Mouse (Mus musculus): ENCODE measurements at regions not wholly inside any gene's neighbourhood (a gene's known extent, or its start where the extent isn't known, plus 50 kb on each side); places are given as distances from the start of the nearest gene placed in this dataset.

DNA sequence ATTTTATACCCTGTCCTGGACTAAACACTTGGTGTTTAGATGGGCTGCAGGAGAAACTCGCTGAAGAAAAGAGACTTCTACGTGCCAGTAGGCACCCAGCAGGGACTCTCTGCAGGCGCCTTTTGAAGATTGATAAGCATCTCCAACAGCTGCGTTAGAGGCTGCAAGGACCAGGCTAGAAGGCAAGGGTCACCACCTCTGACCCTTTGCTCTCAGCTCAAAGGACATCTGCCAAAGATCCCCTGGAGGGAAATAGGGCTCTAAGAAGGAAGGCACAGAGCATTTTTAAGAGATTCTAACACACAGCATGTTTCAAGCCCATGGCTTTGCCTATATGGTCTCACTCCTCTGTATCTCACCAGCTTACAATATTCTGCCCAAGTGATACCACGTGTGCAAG lies 139.7 kb upstream of the Gpc5 start:
- TF ChIP-seq CTCF (IDR thresholded peaks at IDR 0.05; ENCODE audit: low read depth), result no peak
- H3K4me3 ChIP-seq (ENCODE audit: low read depth, low read length), result no peak overlapping the region
- no peaks in the 10 kb centered on the region for H3K9me3 ChIP-seq (ENCODE audit: low read depth, low read length)
- H3K9ac ChIP-seq, result no peak overlapping the region
- H3K4me2 ChIP-seq, result no peak overlapping the region
- no peaks in the 10 kb centered on the region for H3K27me3 ChIP-seq (ENCODE audit: insufficient read depth, low read length)
- WGBS, result 14% methylated on average over 5 of the region's 5 CpGs
- DNase-seq, result no peak
- H3K4me1 ChIP-seq (ENCODE audit: insufficient read depth), result peaks cover 6% of the 10 kb centered on the region
- H3K36me3 ChIP-seq (ENCODE audit: insufficient read depth), result no peaks in the 10 kb centered on the region
- H3K27ac ChIP-seq (ENCODE audit: low read depth), result no peak overlapping the region
- ATAC-seq (ENCODE audit: insufficient read depth), result no peak

- DNase-seq, result peak; percentile 27
- H3K4me2 ChIP-seq, result no peak overlapping the region
- H3K27ac ChIP-seq (ENCODE audit: low read depth), result no peak overlapping the region
- H3K9me3 ChIP-seq (ENCODE audit: low read depth, low read length), result no peaks in the 10 kb centered on the region
- H3K4me1 ChIP-seq (ENCODE audit: insufficient read depth), result peaks cover 6% of the 10 kb centered on the region
- no peaks in the 10 kb centered on the region for H3K27me3 ChIP-seq (ENCODE audit: insufficient read depth, low read length)
- TF ChIP-seq CTCF (IDR thresholded peaks at IDR 0.05; ENCODE audit: low read depth), result no peak
- no peaks in the 10 kb centered on the region for H3K36me3 ChIP-seq (ENCODE audit: insufficient read depth)
- no peak overlapping the region for H3K4me3 ChIP-seq (ENCODE audit: low read depth, low read length)
- WGBS, result 34% methylated on average over 4 of the region's 4 CpGs
- ATAC-seq (ENCODE audit: insufficient read depth), result no peak
- H3K9ac ChIP-seq, result no peak overlapping the region
These were observed 138.8 kb upstream of the Gpc5 start for GRCm38 (mm10) chr14:114953070-114953665.

- Histone ChIP-seq H3K4me1 (ENCODE audit: insufficient read depth) (peaks cover 6% of the 10 kb centered on the region), H3K9ac (no peak overlapping the region), H3K36me3 (ENCODE audit: insufficient read depth) (no peaks in the 10 kb centered on the region), H3K27ac (ENCODE audit: low read depth) (no peak overlapping the region), H3K4me3 (ENCODE audit: low read depth, low read length) (no peak overlapping the region), H3K9me3 (ENCODE audit: low read depth, low read length) (no peaks in the 10 kb centered on the region), H3K4me2 (no peak overlapping the region), H3K27me3 (ENCODE audit: insufficient read depth, low read length) (no peaks in the 10 kb centered on the region)
- DNase-seq, result no peak
- TF ChIP-seq CTCF (IDR thresholded peaks at IDR 0.05; ENCODE audit: low read depth), result no peak
- ATAC-seq (ENCODE audit: insufficient read depth), result no peak
- WGBS, result 68% methylated on average over 4 of the region's 4 CpGs
These were observed 137.7 kb upstream of the Gpc5 start for GRCm38 (mm10) chr14:114954287-114954686.

GRCm38 (mm10) chr14:114955572-114955971 lies 136.4 kb upstream of the Gpc5 start:
- 34% methylated on average over 2 of the region's 2 CpGs for WGBS
- H3K27me3 ChIP-seq (ENCODE audit: insufficient read depth, low read length), result no peaks in the 10 kb centered on the region
- H3K4me1 ChIP-seq (ENCODE audit: insufficient read depth), result peaks cover 6% of the 10 kb centered on the region
- no peak overlapping the region for H3K27ac ChIP-seq (ENCODE audit: low read depth)
- H3K4me3 ChIP-seq (ENCODE audit: low read depth, low read length), result no peak overlapping the region
- no peak overlapping the region for H3K9ac ChIP-seq
- H3K36me3 ChIP-seq (ENCODE audit: insufficient read depth), result no peaks in the 10 kb centered on the region
- DNase-seq, result peak; percentile 15
- ATAC-seq (ENCODE audit: insufficient read depth), result no peak
- no peak for TF ChIP-seq CTCF (IDR thresholded peaks at IDR 0.05; ENCODE audit: low read depth)
- no peaks in the 10 kb centered on the region for H3K9me3 ChIP-seq (ENCODE audit: low read depth, low read length)
- H3K4me2 ChIP-seq, result no peak overlapping the region

DNA sequence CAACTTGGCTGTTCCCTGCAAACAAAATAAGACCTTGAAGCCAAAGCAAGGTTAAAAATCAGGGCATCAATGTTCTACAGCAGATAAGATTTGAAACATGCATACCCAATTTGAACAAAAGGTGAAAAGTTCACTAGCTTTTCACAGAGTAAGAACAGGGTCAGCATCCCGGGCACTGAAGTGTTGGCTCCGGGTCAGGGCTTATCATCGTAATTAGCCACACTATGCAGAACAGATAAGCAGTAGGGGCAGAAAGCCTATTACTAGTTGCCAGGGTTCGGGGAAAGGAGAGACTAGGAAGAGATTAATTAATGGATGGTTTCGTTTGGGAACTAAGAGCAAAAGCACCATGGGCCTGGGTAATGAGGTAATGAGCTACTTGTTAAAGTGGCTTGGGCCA lies 131.7 kb upstream of the Gpc5 start:
- Histone ChIP-seq H3K27me3 (ENCODE audit: insufficient read depth, low read length) (no peaks in the 10 kb centered on the region), H3K9me3 (ENCODE audit: low read depth, low read length) (no peaks in the 10 kb centered on the region), H3K27ac (ENCODE audit: low read depth) (no peak overlapping the region), H3K36me3 (ENCODE audit: insufficient read depth) (no peaks in the 10 kb centered on the region), H3K9ac (no peak overlapping the region), H3K4me3 (ENCODE audit: low read depth, low read length) (no peak overlapping the region), H3K4me2 (no peak overlapping the region), H3K4me1 (ENCODE audit: insufficient read depth) (no peaks in the 10 kb centered on the region)
- no peak for TF ChIP-seq CTCF (IDR thresholded peaks at IDR 0.05; ENCODE audit: low read depth)
- DNase-seq (no peak), ATAC-seq (ENCODE audit: insufficient read depth) (no peak)
- WGBS, result 14% methylated on average over 5 of the region's 5 CpGs

DNA sequence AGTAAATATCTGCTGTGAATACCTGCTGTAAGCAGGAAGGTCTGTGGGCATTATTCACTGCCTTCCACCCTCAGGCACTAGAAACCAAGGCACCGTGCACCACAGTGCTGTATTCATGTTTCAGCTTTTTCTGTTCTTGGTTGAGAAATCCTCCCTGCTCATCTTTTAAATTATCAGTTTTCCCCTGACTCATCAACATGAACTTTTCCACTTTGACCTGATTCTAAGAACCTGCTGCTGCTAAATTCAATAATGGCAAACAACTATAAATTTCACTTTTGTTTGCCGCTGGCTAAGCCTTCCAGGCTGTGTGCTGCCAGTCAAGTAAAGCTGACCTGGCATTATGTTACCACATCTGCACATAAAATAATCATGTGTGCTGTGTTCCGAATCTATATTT lies 126.1 kb upstream of the Gpc5 start:
- Histone ChIP-seq H3K36me3 (ENCODE audit: insufficient read depth) (no peaks in the 10 kb centered on the region), H3K27me3 (ENCODE audit: insufficient read depth, low read length) (no peaks in the 10 kb centered on the region), H3K4me2 (no peak overlapping the region), H3K9me3 (ENCODE audit: low read depth, low read length) (no peaks in the 10 kb centered on the region), H3K4me1 (ENCODE audit: insufficient read depth) (no peaks in the 10 kb centered on the region), H3K27ac (ENCODE audit: low read depth) (no peak overlapping the region), H3K4me3 (ENCODE audit: low read depth, low read length) (no peak overlapping the region), H3K9ac (no peak overlapping the region)
- ATAC-seq (ENCODE audit: insufficient read depth) (no peak), DNase-seq (no peak)
- TF ChIP-seq CTCF (IDR thresholded peaks at IDR 0.05; ENCODE audit: low read depth), result no peak
- WGBS, result 84% methylated on average over 3 of the region's 3 CpGs

DNA sequence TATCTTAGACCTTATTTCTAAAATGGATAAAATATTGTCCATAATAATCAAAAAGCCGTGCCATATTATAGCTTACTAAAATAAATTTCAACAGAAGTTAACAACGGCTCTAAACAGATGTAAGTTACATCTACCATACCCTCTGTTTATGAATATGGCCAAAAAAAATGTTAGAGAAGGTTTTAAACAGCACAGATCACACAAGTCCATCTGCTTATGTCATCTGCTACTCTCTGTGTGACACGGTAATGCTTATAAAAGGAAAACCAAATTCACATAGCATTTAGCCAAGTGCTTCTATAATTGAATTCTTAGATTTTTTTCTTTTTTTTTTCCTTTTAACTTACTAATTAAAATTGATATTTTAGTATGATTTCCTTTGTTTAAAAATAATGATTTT lies 123.0 kb upstream of the Gpc5 start:
- no peak overlapping the region for H3K9ac ChIP-seq
- no peak overlapping the region for H3K27ac ChIP-seq (ENCODE audit: low read depth)
- H3K27me3 ChIP-seq (ENCODE audit: insufficient read depth, low read length), result no peaks in the 10 kb centered on the region
- ATAC-seq (ENCODE audit: insufficient read depth) (no peak), DNase-seq (no peak)
- no peak overlapping the region for H3K4me2 ChIP-seq
- 83% methylated on average over 3 of the region's 3 CpGs for WGBS
- no peaks in the 10 kb centered on the region for H3K4me1 ChIP-seq (ENCODE audit: insufficient read depth)
- no peaks in the 10 kb centered on the region for H3K36me3 ChIP-seq (ENCODE audit: insufficient read depth)
- no peak overlapping the region for H3K4me3 ChIP-seq (ENCODE audit: low read depth, low read length)
- H3K9me3 ChIP-seq (ENCODE audit: low read depth, low read length), result no peaks in the 10 kb centered on the region
- no peak for TF ChIP-seq CTCF (IDR thresholded peaks at IDR 0.05; ENCODE audit: low read depth)

GRCm38 (mm10) chr14:114981120-114981519 lies 110.9 kb upstream of the Gpc5 start:
- Histone ChIP-seq H3K27ac (ENCODE audit: low read depth) (no peak overlapping the region), H3K9me3 (ENCODE audit: low read depth, low read length) (no peaks in the 10 kb centered on the region), H3K4me1 (ENCODE audit: insufficient read depth) (no peaks in the 10 kb centered on the region), H3K27me3 (ENCODE audit: insufficient read depth, low read length) (no peaks in the 10 kb centered on the region), H3K36me3 (ENCODE audit: insufficient read depth) (no peaks in the 10 kb centered on the region), H3K4me2 (no peak overlapping the region), H3K4me3 (ENCODE audit: low read depth, low read length) (no peak overlapping the region), H3K9ac (no peak overlapping the region)
- ATAC-seq (ENCODE audit: insufficient read depth) (no peak), DNase-seq (peak; percentile 45)
- WGBS, result 71% methylated on average over 3 of the region's 3 CpGs
- peak; percentile 41 for TF ChIP-seq CTCF (IDR thresholded peaks at IDR 0.05; ENCODE audit: low read depth)
